Mouse (Mus musculus) G1E-ER4 (cell line): Measurements from ENCODE around the gene Gm49403. TPM values are rescaled to one million over a fixed set of nuclear protein-coding genes. Genes with fewer than 3 reads are reported as not detected.

Source experiments
- GATA1 ChIP-seq: IDR thresholded peaks from one replicate; pipeline ENCODE4 v1.8.0; 2012; ENCODE audit warnings: low read length, inconsistent platforms
- polyA plus RNA-seq: library from polyadenylated mRNA; stranded (reverse); fragments of >175 nt; gene quantifications from 2 replicates; pipeline ENCODE4 v1.2.3, GENCODE M21; 2012

Gm49403 gene
- polyA plus RNA-seq, 1 experiment, result not detected

DNA sequence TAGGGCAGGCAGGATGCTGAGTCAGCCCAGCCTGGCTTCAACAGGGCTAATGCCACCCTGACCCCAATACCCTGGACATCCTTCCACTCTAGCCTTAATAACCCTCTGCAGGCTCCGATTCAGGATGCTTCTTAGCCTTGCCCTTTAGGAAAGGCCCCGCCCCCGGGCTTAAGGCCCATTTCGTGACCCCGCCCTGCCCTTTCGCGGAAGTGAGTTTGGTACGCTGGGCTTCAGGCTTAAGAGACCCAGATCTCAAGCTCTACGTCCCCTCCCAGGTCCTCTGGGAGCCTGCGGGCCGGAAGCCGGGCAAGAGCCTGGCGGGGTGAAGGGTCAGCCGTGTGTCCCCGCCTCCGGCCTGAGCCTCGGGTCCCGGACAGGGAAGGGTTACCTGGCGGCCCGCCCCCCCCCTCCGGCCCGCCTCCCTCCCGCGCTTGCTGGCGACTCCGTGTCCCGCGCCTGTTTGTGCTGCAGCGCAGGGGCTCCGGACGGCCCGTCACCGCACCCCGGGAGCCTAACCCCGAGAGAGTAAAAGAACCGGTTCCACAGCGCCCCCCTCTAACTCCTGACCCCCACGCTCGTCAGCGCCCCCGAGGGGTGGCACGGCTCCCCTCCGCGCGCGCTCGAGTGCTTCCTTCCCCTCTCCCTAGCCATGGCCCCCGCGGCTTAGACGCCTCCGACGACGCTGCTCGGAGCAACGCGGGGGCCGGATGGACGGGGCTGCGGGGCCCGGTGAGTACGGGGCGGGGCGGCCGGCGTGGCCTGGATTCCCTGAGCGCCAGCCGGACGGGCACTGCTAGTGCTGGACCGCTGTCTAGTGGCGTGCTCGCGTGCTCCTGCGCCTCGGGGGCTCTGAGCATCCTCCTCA, 45.7 kb downstream of the Gm49403 start, which contains the start of the genes Rom1 and Eml3:
Gene Rom1 (minus strand): TSS at position 133 of the 865 bp plus-strand sequence.
Gene Eml3 (plus strand): TSS at position 329 of the 865 bp plus-strand sequence.
- TF ChIP-seq GATA1, result no peak

DNA sequence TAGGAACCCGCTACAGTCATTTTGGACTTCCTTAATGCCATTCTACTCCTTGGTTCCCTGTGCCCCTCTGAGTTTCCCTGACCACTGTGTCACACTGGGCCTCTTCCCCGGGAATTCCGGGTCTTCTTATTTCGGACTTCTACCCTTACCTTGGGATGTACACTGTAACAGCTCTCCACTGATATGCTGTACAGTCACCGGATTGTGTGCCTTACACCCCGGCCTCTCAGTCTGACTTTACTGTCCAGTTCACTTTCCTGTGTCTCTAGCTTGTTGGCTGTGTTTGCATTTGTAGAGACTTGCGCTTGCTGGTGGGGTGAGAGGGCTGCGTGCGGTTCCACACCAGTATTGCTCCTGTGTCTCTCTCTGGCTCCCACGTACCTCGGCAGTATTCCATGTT, 46.4 kb downstream of the Gm49403 start:
- no peak for TF ChIP-seq GATA1

DNA sequence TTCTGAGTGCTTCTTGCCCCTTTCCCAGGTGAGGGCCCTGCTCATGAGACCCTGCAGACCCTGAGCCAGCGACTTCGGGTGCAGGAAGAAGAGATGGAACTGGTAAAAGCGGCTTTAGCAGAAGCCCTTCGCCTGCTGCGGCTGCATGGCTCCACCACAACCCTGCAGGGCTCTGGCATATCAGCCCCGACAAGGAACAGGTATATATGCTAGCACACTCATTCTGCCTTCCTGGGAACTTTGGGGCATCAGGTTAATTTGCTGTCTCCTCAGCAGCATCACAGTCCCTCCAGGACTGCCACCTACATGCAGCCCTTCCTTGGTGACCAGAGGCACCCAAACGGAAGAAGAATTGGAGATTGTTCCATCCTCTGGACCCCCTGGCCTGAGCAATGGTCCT, 47.0 kb downstream of the Gm49403 start:
- TF ChIP-seq GATA1, result no peak

DNA sequence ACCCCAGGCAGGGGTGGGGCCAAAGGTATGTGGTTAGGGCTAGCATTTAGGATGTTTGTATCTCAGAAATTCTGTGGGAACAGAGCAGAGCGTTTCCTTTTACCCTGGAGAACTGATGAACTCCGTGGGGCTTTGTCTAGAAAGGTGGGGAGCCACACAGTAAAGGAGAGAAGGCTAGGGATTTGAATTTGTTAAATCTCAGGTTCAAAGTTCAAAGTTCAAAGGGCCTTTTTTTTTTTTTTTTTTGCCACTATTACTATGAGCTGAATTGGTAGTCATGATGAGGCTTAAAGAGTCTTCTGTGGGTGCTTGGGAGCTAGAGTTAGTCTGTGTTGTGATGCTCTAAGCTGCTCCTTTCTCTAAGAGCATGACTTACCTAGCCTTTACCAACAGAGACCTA, 53.0 kb downstream of the Gm49403 start:
- no peak for TF ChIP-seq GATA1

Other genes starting within 250 kb of the Gm49403 start
- gene Chrm1, start 220.1 kb upstream of the Gm49403 start, polyA plus RNA-seq, result 0.02 and 0.12 TPM in 2 replicates
- gene Slc3a2, start 160.6 kb upstream of the Gm49403 start, polyA plus RNA-seq, result 180 and 242 TPM in 2 replicates
- 45.8 and 52.0 TPM in 2 replicates for gene Wdr74, start 148.1 kb upstream of the Gm49403 start, polyA plus RNA-seq
- 1.8 and 2.1 TPM in 2 replicates for gene 1700092M07Rik, start 143.2 kb upstream of the Gm49403 start, polyA plus RNA-seq
- 13.4 and 17.1 TPM in 2 replicates for gene Stx5a, start 142.5 kb upstream of the Gm49403 start, polyA plus RNA-seq
- 23.2 and 29.3 TPM in 2 replicates for gene Nxf1, start 126.9 kb upstream of the Gm49403 start, polyA plus RNA-seq
- 3.6 and 4.5 TPM in 2 replicates for gene Tmem223, start 112.9 kb upstream of the Gm49403 start, polyA plus RNA-seq
- gene Tmem179b, start 109.5 kb upstream of the Gm49403 start, polyA plus RNA-seq, result 50.4 and 51.8 TPM in 2 replicates
- 42.9 and 51.9 TPM in 2 replicates for gene Taf6l, start 97.5 kb upstream of the Gm49403 start, polyA plus RNA-seq
- gene Polr2g, start 85.4 kb upstream of the Gm49403 start, polyA plus RNA-seq, result 8.1 and 8.9 TPM in 2 replicates
- gene Zbtb3, start 81.4 kb upstream of the Gm49403 start, polyA plus RNA-seq, result 1.4 and 1.9 TPM in 2 replicates
- 2.1 and 3.1 TPM in 2 replicates for gene Ttc9c, start 64.6 kb upstream of the Gm49403 start, polyA plus RNA-seq
- 100 and 147 TPM in 2 replicates for gene Hnrnpul2, start 63.9 kb upstream of the Gm49403 start, polyA plus RNA-seq
- 110 and 157 TPM in 2 replicates for gene AC129217.1, start 54.2 kb upstream of the Gm49403 start, polyA plus RNA-seq
- gene Bscl2, start 46.5 kb upstream of the Gm49403 start, polyA plus RNA-seq, result 9.4 and 10.6 TPM in 2 replicates
- gene Gng3, start 44.7 kb upstream of the Gm49403 start, polyA plus RNA-seq, result not detected in 2 replicates
- not detected in 2 replicates for gene Lrrn4cl, start 33.2 kb upstream of the Gm49403 start, polyA plus RNA-seq
- gene Ubxn1, start 12.4 kb upstream of the Gm49403 start, polyA plus RNA-seq, result 262 and 324 TPM in 2 replicates
- 63.4 and 71.1 TPM in 2 replicates for gene Uqcc3, start 3.0 kb upstream of the Gm49403 start, polyA plus RNA-seq
- 0.46 and 0.48 TPM in 2 replicates for gene Lbhd1, start 198 bp upstream of the Gm49403 start, polyA plus RNA-seq
- gene 1810009A15Rik, start 4.9 kb downstream of the Gm49403 start, polyA plus RNA-seq, result 63.6 and 93.2 TPM in 2 replicates
- gene Gm49416, start 5.0 kb downstream of the Gm49403 start, polyA plus RNA-seq, result 12.7 and 33.2 TPM in 2 replicates
- 50.3 and 53.9 TPM in 2 replicates for gene Ints5, start 9.1 kb downstream of the Gm49403 start, polyA plus RNA-seq
- gene Ganab, start 14.1 kb downstream of the Gm49403 start, polyA plus RNA-seq, result 45.9 and 48.4 TPM in 2 replicates
- 110 and 120 TPM in 2 replicates for gene B3gat3, start 36.4 kb downstream of the Gm49403 start, polyA plus RNA-seq
- gene Rom1, start 45.4 kb downstream of the Gm49403 start, polyA plus RNA-seq, result 29.4 and 38.6 TPM in 2 replicates
- gene Eml3, start 45.6 kb downstream of the Gm49403 start, polyA plus RNA-seq, result 100 and 115 TPM in 2 replicates
- gene Mta2, start 57.9 kb downstream of the Gm49403 start, polyA plus RNA-seq, result 75.9 and 85.0 TPM in 2 replicates
- gene Tut1, start 69.9 kb downstream of the Gm49403 start, polyA plus RNA-seq, result 53.5 and 54.6 TPM in 2 replicates
- 60.0 and 221 TPM in 2 replicates for gene Eef1g, start 83.1 kb downstream of the Gm49403 start, polyA plus RNA-seq
- 0.31 and 1.3 TPM in 2 replicates for gene Ahnak, start 105.4 kb downstream of the Gm49403 start, polyA plus RNA-seq
- gene Scgb1a1, start 204.0 kb downstream of the Gm49403 start, polyA plus RNA-seq, result not detected in 2 replicates